Mouse (Mus musculus) brain, embryonic 14.5 days (tissue): ENCODE measurements at regions not wholly inside any gene's neighbourhood (a gene's known extent, or its start where the extent isn't known, plus 50 kb on each side); places are given as distances from the start of the nearest gene placed in this dataset.

Experiments used
- CTCF ChIP-seq: fragments of 200-500 bp; IDR thresholded peaks from 2 replicates; pipeline ENCODE4 v1.5.1; 2012; ENCODE audit warnings: inconsistent platforms, mild to moderate bottlenecking, moderate library complexity, borderline replicate concordance; ENCODE audit not compliant: insufficient read depth, insufficient read length; ENCODE audit errors: extremely low read depth
- POLR2A ChIP-seq: fragments of 200-500 bp; IDR thresholded peaks from 2 replicates; pipeline ENCODE4 v1.6.1; 2012; ENCODE audit warnings: mild to moderate bottlenecking, inconsistent platforms, borderline replicate concordance; ENCODE audit not compliant: poor library complexity, insufficient read depth, insufficient read length, severe bottlenecking; ENCODE audit errors: extremely low read depth

DNA sequence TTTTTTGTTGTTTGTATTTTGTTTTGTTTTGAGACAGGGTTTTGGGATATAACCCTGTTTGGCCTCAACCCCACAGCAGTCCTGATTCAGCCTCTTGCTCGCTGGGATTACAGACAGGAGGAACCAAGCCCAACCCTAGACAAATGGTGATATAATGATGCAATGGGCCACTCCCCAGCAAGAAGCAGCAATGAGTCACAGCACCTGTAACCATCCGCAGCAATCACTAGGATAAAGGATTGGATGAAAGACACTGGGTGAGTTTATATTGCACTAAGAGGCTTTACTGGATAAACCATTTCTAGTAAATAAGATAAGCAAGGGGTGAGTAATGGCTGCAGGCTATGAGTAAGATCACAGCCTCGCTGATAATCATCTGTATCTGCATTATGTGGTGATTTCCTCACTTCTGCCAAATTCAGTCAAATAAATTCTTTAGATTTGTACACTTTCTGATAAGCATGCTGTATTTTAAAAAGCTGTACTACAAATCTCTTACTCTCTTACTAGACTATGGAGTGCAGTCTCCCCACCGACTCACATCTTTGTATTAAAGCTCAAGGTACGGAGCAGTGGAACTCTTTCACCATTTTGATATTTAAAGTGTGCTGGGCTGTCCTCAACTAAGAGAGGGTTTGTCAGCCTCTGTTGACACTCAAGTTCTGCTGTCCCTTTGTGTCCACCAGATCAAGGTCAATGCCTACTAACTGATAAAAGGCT, 57.6 kb upstream of the Tle4 start:
- TF ChIP-seq CTCF (no peak), POLR2A (no peak)
